Mouse (Mus musculus) left cerebral cortex, postnatal 4 days (tissue): ENCODE data around the gene Gm14444. TPM values are rescaled to one million over a fixed set of nuclear protein-coding genes. Genes with fewer than 3 reads are reported as not detected.
"Not testable (repeated sequence)": the region's sequence is repeated elsewhere in the genome, so short reads cannot be mapped to it uniquely, and the experiment has no call there.

Experiments
- DNase-seq: peaks from one replicate; pipeline ENCODE4 v3.0.0-alpha.2; 2022
- intact Hi-C: fragments of 180-260 bp; cut with DNase I; formaldehyde crosslinking; loops from one replicate; pipeline ENCODE4 v1.15.1; 2025
- total RNA-seq, 2 experiments: library from RNA; stranded (reverse); gene quantifications; 2 replicates each; pipeline ENCODE4 v1.2.3; 2021

The Gm14444 gene
- total RNA-seq: 1 to 10 TPM in 1 of 2 experiments, under 1 TPM in 1; 0.96 to 1.0 TPM

DNA sequence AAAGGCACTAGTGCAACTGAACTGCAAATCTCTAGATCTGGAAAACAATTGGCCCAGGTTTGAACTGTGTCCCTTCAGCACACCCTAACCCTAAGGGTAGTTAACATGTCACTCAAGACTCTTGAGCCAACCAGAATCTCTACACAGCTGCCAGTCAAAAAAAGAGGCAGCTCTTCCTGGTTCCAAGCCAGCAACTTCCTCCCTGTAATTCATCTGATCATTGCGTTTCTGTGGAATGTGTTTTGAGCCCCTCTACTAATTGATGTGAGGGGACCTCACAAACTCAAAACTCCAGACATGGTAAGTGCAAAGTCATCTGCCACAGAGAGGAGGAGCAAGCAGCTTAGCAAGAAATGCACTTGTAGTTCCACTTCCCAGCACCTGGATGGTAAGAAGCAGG, at the start of gene Gm14444:
TSS of gene Gm14444 (plus strand) at position 220 of the 400 bp plus-strand sequence.
- DNase-seq, intact Hi-C loops: not testable (repeated sequence)

DNA sequence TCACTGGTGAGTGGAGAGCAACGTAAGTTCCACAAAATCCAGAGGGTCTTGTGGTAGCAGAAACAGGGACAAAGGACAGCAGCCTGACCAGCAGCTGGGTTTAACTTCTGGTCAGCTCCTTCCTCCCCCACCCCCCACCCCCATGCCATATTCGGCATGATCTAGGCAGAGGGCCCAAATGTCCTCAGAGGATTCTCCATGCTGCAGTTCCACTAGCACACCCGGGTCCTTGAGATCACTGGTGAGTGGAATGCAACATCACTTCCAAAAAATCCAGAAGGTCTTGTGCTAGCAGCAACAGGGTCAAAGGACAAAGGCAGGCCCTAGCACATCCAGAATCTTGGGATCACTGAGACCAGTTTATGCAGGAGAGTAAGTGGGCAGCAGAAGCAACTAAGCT, 44.6 kb upstream of the Gm14444 start:
- intact Hi-C loops, DNase-seq: not testable (repeated sequence)

DNA sequence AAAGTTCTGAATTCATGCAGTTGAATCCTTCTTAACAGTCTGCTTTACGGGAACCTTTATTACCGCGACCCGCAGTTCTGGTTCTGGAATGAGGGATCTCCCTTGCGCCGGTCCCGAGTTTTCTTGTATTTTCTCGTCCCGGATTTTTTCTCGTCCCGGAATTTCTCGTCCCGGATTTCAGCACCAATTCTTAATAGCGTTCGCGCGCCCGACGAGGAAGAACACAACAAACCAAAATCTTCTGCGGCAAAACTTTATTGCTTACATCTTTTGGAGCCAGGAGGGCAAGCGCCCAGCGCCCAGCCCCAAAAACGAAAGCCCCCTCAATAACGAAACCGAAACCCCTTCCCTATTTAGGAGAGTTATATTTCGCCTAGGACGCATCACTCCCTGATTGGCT, 34.2 kb downstream of the Gm14444 start:
- intact Hi-C loops, DNase-seq: not testable (repeated sequence)

DNA sequence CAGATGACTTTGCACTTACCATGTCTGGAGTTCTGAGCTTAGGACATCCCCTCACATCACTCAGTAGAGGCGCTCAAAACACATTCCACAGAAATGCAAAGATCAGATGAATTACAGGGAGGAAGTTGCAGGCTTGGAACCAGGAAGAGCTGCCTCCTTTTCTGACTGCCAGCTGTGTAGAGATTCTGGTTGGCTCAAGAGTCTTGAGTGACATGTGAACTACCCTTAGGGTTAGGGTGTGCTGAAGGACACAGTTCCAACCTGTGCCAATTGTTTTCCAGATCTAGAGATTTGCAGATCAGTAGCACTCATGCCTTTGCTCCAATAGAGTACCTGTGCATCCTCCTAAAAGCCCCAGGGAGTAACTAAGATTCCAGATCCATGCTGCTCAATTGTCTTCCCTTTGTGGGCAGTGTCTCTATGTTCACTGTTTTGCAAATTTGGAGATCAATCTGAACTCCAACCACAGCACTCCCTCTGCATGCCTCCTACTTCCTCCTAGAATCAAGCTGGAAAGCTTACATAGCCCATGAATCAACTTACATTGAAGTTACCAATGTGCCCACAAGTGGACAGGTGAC, 57.7 kb downstream of the Gm14444 start, which contains the start of gene Gm14393:
TSS of gene Gm14393 (minus strand) at position 101 of the 581 bp plus-strand sequence.
- intact Hi-C loops, DNase-seq: not testable (repeated sequence)

Other genes with a start within 250 kb of the Gm14444 start
- 1 to 10 TPM; 4.7 to 5.0 TPM for gene Edn3, start 249.6 kb upstream of the Gm14444 start, total RNA-seq
- gene Gm14393, start 57.5 kb downstream of the Gm14444 start, total RNA-seq: 1 to 10 TPM in 1 of 2 experiments, under 1 TPM in 1; 0.85 to 2.0 TPM
- gene Gm14399, start 131.8 kb downstream of the Gm14444 start, total RNA-seq: 10 to 100 TPM; 10.5 to 16.1 TPM
- gene Gm14443, start 165.6 kb downstream of the Gm14444 start, total RNA-seq: 1 to 10 TPM; 1.2 to 1.7 TPM
- gene Gm14391, start 196.7 kb downstream of the Gm14444 start, total RNA-seq: 10 to 100 TPM; 79.2 to 85.3 TPM